ENCODE assay signal across 21 mouse cellular contexts in the genomic region with DNA sequence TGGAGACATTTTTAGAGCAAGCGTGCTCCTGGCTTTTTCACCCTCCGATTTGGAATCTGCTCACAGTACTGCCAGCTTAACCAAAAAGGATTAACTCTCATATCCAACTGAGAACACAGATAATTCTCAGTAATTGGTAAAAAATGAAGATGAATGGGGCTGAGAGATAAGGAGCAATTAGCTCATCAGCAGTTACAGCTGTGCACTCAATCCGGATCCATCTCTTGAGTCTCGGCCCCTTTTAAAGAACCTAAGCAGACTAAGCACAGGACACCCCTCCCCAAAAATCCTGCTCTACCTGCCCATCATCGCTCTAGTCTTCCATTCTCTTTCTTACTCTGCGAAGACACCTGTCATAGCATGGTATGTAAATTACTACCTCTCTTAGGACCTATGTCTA.
A peak's percentile ranks its signal among the peaks of the same experiment; 100 is the strongest.
DNase-seq lines count a peak whose midpoint lies in the region; ATAC-seq and TF ChIP-seq lines count a peak whose summit lies in the region.
"Had no signal": no experiment of that assay in that cellular context is flagged by ENCODE, and none has a peak within 500 bp of the region (broad histone marks: within the 10 kb centered on the region; RNA-seq: fewer than 3 reads in every experiment).

No protein-coding gene starts in this region.

- no peaks in the 10 kb centered on the region for H3K36me3 ChIP-seq in forebrain, embryonic 11.5 days (ENCODE audit: control insufficient read depth, insufficient read depth, low read length)
- H3K36me3 ChIP-seq in forebrain, embryonic 13.5 days (ENCODE audit: poor library complexity, severe bottlenecking) = no peaks in the 10 kb centered on the region
- no peaks in the 10 kb centered on the region for H3K36me3 ChIP-seq in stomach, embryonic 16.5 days (ENCODE audit: control insufficient read depth, insufficient read depth, low read length)
- H3K36me3 ChIP-seq in stomach, postnatal 0 days (ENCODE audit: control insufficient read depth, insufficient read depth, low read length) = no peaks in the 10 kb centered on the region
- H3K36me3 ChIP-seq in midbrain, embryonic 15.5 days (replicated peaks) = no peaks in the 10 kb centered on the region
- no peaks in the 10 kb centered on the region for H3K36me3 ChIP-seq in kidney, embryonic 14.5 days (ENCODE audit: control insufficient read depth, insufficient read depth, low read length)
- H3K36me3 ChIP-seq: limb, embryonic 13.5 days; liver, embryonic 13.5 days; stomach, embryonic 15.5 days had no signal

- no peak for DNase-seq in forebrain, embryonic 11.5 days (ENCODE audit: low spot score)
- no peak for DNase-seq in stomach, postnatal 0 days (ENCODE audit: low spot score)
- no peak for DNase-seq in left cerebral cortex, adult 18-20 months (ENCODE audit: low spot score in 2 of 2)
- DNase-seq in adrenal gland, adult 18-20 months (ENCODE audit: low spot score in 2 of 2) = no peak
- DNase-seq: adrenal gland, adult 8-10 months; cerebellum, adult 11-12 months; cerebellum, postnatal 25 days; embryo, embryonic 11 days; gastrocnemius, postnatal 25 days; heart, adult 2 months; liver, embryonic 13.5 days; lung, embryonic 14.5 days; lung, postnatal 4 days; right cerebral cortex, postnatal 14 days had no signal

- 0 out of 2 replicates have a peak, but pooled peaks have one; percentile 46 for ATAC-seq in forebrain, embryonic 11.5 days (replicated peaks; ENCODE audit: low FRiP score)
- no peak for ATAC-seq in forebrain, embryonic 13.5 days
- ATAC-seq in stomach, embryonic 16.5 days (ENCODE audit: insufficient read depth, low FRiP score) = no peak
- ATAC-seq in stomach, postnatal 0 days (ENCODE audit: low FRiP score, low TSS enrichment) = no peak
- peak; percentile 70 for ATAC-seq in midbrain, embryonic 15.5 days (replicated peaks)
- no peak for ATAC-seq in kidney, embryonic 14.5 days (ENCODE audit: low FRiP score, low TSS enrichment)
- ATAC-seq: intestine, postnatal 0 days had no signal

- no peaks in the 10 kb centered on the region; the same call in 1 of the 2 replicates for H3K4me1 ChIP-seq in forebrain, embryonic 11.5 days (replicated peaks; ENCODE audit: control insufficient read depth, insufficient read depth, low read length)
- peaks cover 18% of the 10 kb centered on the region for H3K4me1 ChIP-seq in forebrain, embryonic 13.5 days
- H3K4me1 ChIP-seq in stomach, embryonic 16.5 days (ENCODE audit: control insufficient read depth, insufficient read depth, low read length) = no peaks in the 10 kb centered on the region; the same call in 1 of the 2 replicates
- no peaks in the 10 kb centered on the region for H3K4me1 ChIP-seq in stomach, postnatal 0 days (replicated peaks; ENCODE audit: control insufficient read depth, insufficient read depth)
- H3K4me1 ChIP-seq in midbrain, embryonic 15.5 days = peaks cover 11% of the 10 kb centered on the region
- no peaks in the 10 kb centered on the region for H3K4me1 ChIP-seq in kidney, embryonic 14.5 days (ENCODE audit: control insufficient read depth, insufficient read depth, low read length)
- H3K4me1 ChIP-seq: liver, embryonic 13.5 days; stomach, embryonic 15.5 days had no signal

- H3K27ac ChIP-seq in forebrain, embryonic 11.5 days (ENCODE audit: low read depth, low read length) = no peak overlapping the region
- no peak overlapping the region for H3K27ac ChIP-seq in forebrain, embryonic 13.5 days
- H3K27ac ChIP-seq in stomach, embryonic 16.5 days (ENCODE audit: low read length) = peak overlapping the region; percentile 38; the same call in 1 of the 2 replicates
- H3K27ac ChIP-seq in stomach, postnatal 0 days (replicated peaks) = no peak overlapping the region
- no peak overlapping the region for H3K27ac ChIP-seq in midbrain, embryonic 15.5 days
- no peak overlapping the region for H3K27ac ChIP-seq in kidney, embryonic 14.5 days (ENCODE audit: low read depth, low read length)
- H3K27ac ChIP-seq: limb, embryonic 13.5 days; liver, embryonic 13.5 days had no signal

- 65% methylated on average over 6 of the region's 6 CpGs for WGBS in forebrain, embryonic 11.5 days
- 50% methylated on average over 6 of the region's 6 CpGs for WGBS in forebrain, embryonic 13.5 days
- WGBS in stomach, embryonic 16.5 days = 75% methylated on average over 6 of the region's 6 CpGs
- 77% methylated on average over 6 of the region's 6 CpGs for WGBS in stomach, postnatal 0 days
- WGBS in midbrain, embryonic 15.5 days = 39% methylated on average over 6 of the region's 6 CpGs
- 91% methylated on average over 6 of the region's 6 CpGs for WGBS in kidney, embryonic 14.5 days

- no peak for TF ChIP-seq CTCF in stomach, postnatal 0 days (IDR thresholded peaks at IDR 0.05; ENCODE audit: low read depth)

- no peak for TF ChIP-seq EP300 in stomach, postnatal 0 days (optimal IDR thresholded peaks at IDR 0.05)

- no peaks in the 10 kb centered on the region for H3K9me3 ChIP-seq in forebrain, embryonic 11.5 days (ENCODE audit: control insufficient read depth, low read length)
- H3K9me3 ChIP-seq in forebrain, embryonic 13.5 days (replicated peaks) = no peaks in the 10 kb centered on the region
- H3K9me3 ChIP-seq in stomach, embryonic 16.5 days (replicated peaks; ENCODE audit: control insufficient read depth, low read length) = no peaks in the 10 kb centered on the region
- H3K9me3 ChIP-seq in stomach, postnatal 0 days (ENCODE audit: control insufficient read depth, low read length) = no peaks in the 10 kb centered on the region
- H3K9me3 ChIP-seq in midbrain, embryonic 15.5 days = no peaks in the 10 kb centered on the region
- H3K9me3 ChIP-seq in kidney, embryonic 14.5 days (ENCODE audit: control insufficient read depth, low read length) = no peaks in the 10 kb centered on the region
- H3K9me3 ChIP-seq: limb, embryonic 13.5 days; liver, embryonic 13.5 days; stomach, embryonic 15.5 days had no signal

- H3K4me3 ChIP-seq in forebrain, embryonic 11.5 days (ENCODE audit: low read depth, low read length) = no peak overlapping the region
- H3K4me3 ChIP-seq in forebrain, embryonic 13.5 days = no peak overlapping the region
- no peak overlapping the region for H3K4me3 ChIP-seq in stomach, embryonic 16.5 days (replicated peaks; ENCODE audit: low read length)
- no peak overlapping the region for H3K4me3 ChIP-seq in stomach, postnatal 0 days (ENCODE audit: low read depth, low read length)
- H3K4me3 ChIP-seq in midbrain, embryonic 15.5 days = no peak overlapping the region
- H3K4me3 ChIP-seq in kidney, embryonic 14.5 days (ENCODE audit: low read length) = no peak overlapping the region
- H3K4me3 ChIP-seq: heart, adult 2 months; limb, embryonic 13.5 days; liver, embryonic 13.5 days; stomach, embryonic 15.5 days had no signal

- no peaks in the 10 kb centered on the region for H3K27me3 ChIP-seq in forebrain, embryonic 11.5 days (ENCODE audit: control insufficient read depth, insufficient read depth, low read length)
- no peaks in the 10 kb centered on the region for H3K27me3 ChIP-seq in forebrain, embryonic 13.5 days
- no peaks in the 10 kb centered on the region for H3K27me3 ChIP-seq in stomach, embryonic 16.5 days (ENCODE audit: control insufficient read depth, insufficient read depth, low read length)
- no peaks in the 10 kb centered on the region for H3K27me3 ChIP-seq in stomach, postnatal 0 days (ENCODE audit: control insufficient read depth, insufficient read depth, low read length)
- H3K27me3 ChIP-seq in midbrain, embryonic 15.5 days (replicated peaks) = no peaks in the 10 kb centered on the region
- H3K27me3 ChIP-seq in kidney, embryonic 14.5 days (ENCODE audit: control insufficient read depth, insufficient read depth, low read length) = no peaks in the 10 kb centered on the region
- H3K27me3 ChIP-seq: limb, embryonic 13.5 days; liver, embryonic 13.5 days; stomach, embryonic 15.5 days had no signal

- H3K4me2 ChIP-seq in forebrain, embryonic 11.5 days (ENCODE audit: low read depth, low read length, severe bottlenecking) = no peak overlapping the region
- no peak overlapping the region for H3K4me2 ChIP-seq in forebrain, embryonic 13.5 days
- H3K4me2 ChIP-seq in stomach, embryonic 16.5 days (ENCODE audit: low read depth, low read length) = no peak overlapping the region
- H3K4me2 ChIP-seq in stomach, postnatal 0 days (replicated peaks; ENCODE audit: low read depth) = no peak overlapping the region
- no peak overlapping the region for H3K4me2 ChIP-seq in midbrain, embryonic 15.5 days
- H3K4me2 ChIP-seq in kidney, embryonic 14.5 days (replicated peaks; ENCODE audit: low read depth, low read length) = no peak overlapping the region
- H3K4me2 ChIP-seq: limb, embryonic 13.5 days; liver, embryonic 13.5 days; lung, embryonic 14.5 days; stomach, embryonic 15.5 days had no signal

- H3K9ac ChIP-seq in forebrain, embryonic 11.5 days (ENCODE audit: low read length) = no peak overlapping the region
- no peak overlapping the region for H3K9ac ChIP-seq in forebrain, embryonic 13.5 days
- H3K9ac ChIP-seq in stomach, embryonic 16.5 days (ENCODE audit: low read length) = no peak overlapping the region
- H3K9ac ChIP-seq in stomach, postnatal 0 days (ENCODE audit: low read length) = no peak overlapping the region
- no peak overlapping the region for H3K9ac ChIP-seq in midbrain, embryonic 15.5 days
- no peak overlapping the region for H3K9ac ChIP-seq in kidney, embryonic 14.5 days (ENCODE audit: low read depth, low read length)
- H3K9ac ChIP-seq: limb, embryonic 13.5 days; liver, embryonic 13.5 days; lung, embryonic 14.5 days; stomach, embryonic 15.5 days had no signal

Comparison
In these comparisons a context has a peak if more than half of its experiments do, and no peak if none do; other contexts are left out.
1. ATAC-seq: peak in forebrain, embryonic 11.5 days (single experiment) and midbrain, embryonic 15.5 days (single experiment); none in forebrain, embryonic 13.5 days (single experiment), stomach, embryonic 16.5 days (single experiment), stomach, postnatal 0 days (single experiment) and kidney, embryonic 14.5 days (single experiment).